Mouse (Mus musculus) left cerebral cortex, adult 8-10 months (tissue): Measurements from ENCODE around the gene Gapdhs. TPM values are rescaled to one million over a fixed set of nuclear protein-coding genes. Genes with fewer than 3 reads are reported as not detected.

ENCODE experiments used
- DNase-seq, 2 experiments: peaks; one replicate each; pipeline ENCODE4 v3.0.0; 2022; ENCODE audit warnings: low spot score in 2 of 2
- total RNA-seq, 4 experiments: library from RNA; stranded (reverse); gene quantifications; 2 replicates each; pipeline ENCODE4 v1.2.4; 2022

Gapdhs gene
- total RNA-seq, 4 experiments from 2014 or later = not detected

DNA sequence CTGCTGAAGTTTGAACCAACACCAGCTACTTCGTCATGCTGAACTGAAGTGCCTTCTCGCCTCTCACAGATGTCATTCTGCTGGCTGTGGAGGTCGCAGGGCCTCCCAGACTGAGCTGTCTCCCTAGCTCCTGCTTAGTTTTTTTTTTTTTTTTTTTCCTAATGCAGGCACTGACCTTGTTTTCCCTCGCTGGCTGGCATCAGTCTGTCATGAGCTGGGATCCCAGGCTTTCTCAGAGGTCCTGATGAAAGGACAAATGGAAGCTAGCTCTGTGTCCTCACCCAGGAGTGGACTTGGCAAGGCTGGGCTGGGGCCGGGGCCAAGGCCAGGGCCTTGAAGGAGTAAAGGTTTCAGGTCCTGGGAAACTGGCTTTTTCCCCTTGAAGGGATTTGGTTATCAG lies 61.6 kb downstream of the Gapdhs start:
- no peak for DNase-seq

Other genes starting within 250 kb of the Gapdhs start
- gene Arhgap33, start 208.6 kb downstream of the Gapdhs start, total RNA-seq = 100 to 1,000 TPM; 177 to 184 (median 178) TPM
- gene Hspb6, start 191.5 kb downstream of the Gapdhs start, total RNA-seq = 1 to 10 TPM; 5.5 to 8.1 (median 6.4) TPM
- 1 to 10 TPM; 3.4 to 4.4 (median 4.0) TPM for gene Proser3, start 191.4 kb downstream of the Gapdhs start, total RNA-seq
- gene Lin37, start 183.8 kb downstream of the Gapdhs start, total RNA-seq = 10 to 100 TPM; 33.8 to 45.0 (median 41.1) TPM
- gene U2af1l4, start 180.4 kb downstream of the Gapdhs start, total RNA-seq = 10 to 100 TPM; 61.5 to 76.6 (median 71.7) TPM
- 1 to 10 TPM; 5.7 to 7.5 (median 6.3) TPM for gene Gm49396, start 180.3 kb downstream of the Gapdhs start, total RNA-seq
- 100 to 1,000 TPM in 3 of 4 experiments, 10 to 100 TPM in 1; 97.2 to 102 (median 101) TPM for gene Psenen, start 180.1 kb downstream of the Gapdhs start, total RNA-seq
- 1 to 10 TPM; 2.5 to 3.8 (median 2.8) TPM for gene Igflr1, start 178.3 kb downstream of the Gapdhs start, total RNA-seq
- 10 to 100 TPM; 43.7 to 52.9 (median 47.6) TPM for gene Kmt2b, start 155.0 kb downstream of the Gapdhs start, total RNA-seq
- gene Zbtb32, start 144.8 kb downstream of the Gapdhs start, total RNA-seq = not detected
- under 1 TPM in 3 of 4 experiments, not detected in 1; 0.23 to 0.51 (median 0.35) TPM for gene Upk1a, start 130.8 kb downstream of the Gapdhs start, total RNA-seq
- gene Cox6b1, start 117.5 kb downstream of the Gapdhs start, total RNA-seq = 100 to 1,000 TPM; 641 to 753 (median 694) TPM
- not detected for gene Etv2, start 107.8 kb downstream of the Gapdhs start, total RNA-seq
- gene Rbm42, start 93.4 kb downstream of the Gapdhs start, total RNA-seq = 10 to 100 TPM; 57.5 to 68.0 (median 63.6) TPM
- 1 to 10 TPM; 5.6 to 9.1 (median 7.3) TPM for gene Haus5, start 78.7 kb downstream of the Gapdhs start, total RNA-seq
- not detected for gene Pmis2, start 72.1 kb downstream of the Gapdhs start, total RNA-seq
- gene 2200002J24Rik, start 44.8 kb downstream of the Gapdhs start, total RNA-seq = not detected
- gene Atp4a, start 31.5 kb downstream of the Gapdhs start, total RNA-seq = 1 to 10 TPM in 3 of 4 experiments, under 1 TPM in 1; 0.57 to 2.0 (median 1.6) TPM
- 100 to 1,000 TPM; 113 to 127 (median 115) TPM for gene Tmem147, start 14.1 kb downstream of the Gapdhs start, total RNA-seq
- gene Sbsn, start 7.8 kb upstream of the Gapdhs start, total RNA-seq = 10 to 100 TPM; 12.0 to 17.3 (median 13.7) TPM
- gene Dmkn, start 20.1 kb upstream of the Gapdhs start, total RNA-seq = 1 to 10 TPM; 4.1 to 5.2 (median 4.7) TPM
- gene Krtdap, start 44.2 kb upstream of the Gapdhs start, total RNA-seq = not detected
- not detected for gene Ffar2, start 80.1 kb upstream of the Gapdhs start, total RNA-seq
- not detected for gene Ffar3, start 112.5 kb upstream of the Gapdhs start, total RNA-seq
- gene Ffar1, start 117.9 kb upstream of the Gapdhs start, total RNA-seq = not detected
- gene Cd22, start 136.7 kb upstream of the Gapdhs start, total RNA-seq = 1 to 10 TPM in 1 of 4 experiments, under 1 TPM in 2, not detected in 1; 0.24 to 1.8 (median 0.37) TPM
- 100 to 1,000 TPM; 200 to 254 (median 210) TPM for gene Mag, start 171.2 kb upstream of the Gapdhs start, total RNA-seq
- gene Hamp2, start 181.0 kb upstream of the Gapdhs start, total RNA-seq = not detected
- 1 to 10 TPM in 1 of 4 experiments, not detected in 3; 1.1 TPM for gene Hamp, start 200.4 kb upstream of the Gapdhs start, total RNA-seq
- gene Usf2, start 213.1 kb upstream of the Gapdhs start, total RNA-seq = 100 to 1,000 TPM; 114 to 125 (median 120) TPM
- gene Lsr, start 229.8 kb upstream of the Gapdhs start, total RNA-seq = 1 to 10 TPM; 5.2 to 6.6 (median 6.1) TPM
- gene Fam187b, start 230.1 kb upstream of the Gapdhs start, total RNA-seq = under 1 TPM in 2 of 4 experiments, not detected in 2; 0.18 to 0.30 TPM